Mouse (Mus musculus): ENCODE measurements around the gene Aaed1.

GRCm38 (mm10) chr13:64286321-64286720, 26.2 kb downstream of the Aaed1 start:
- no peak for TF ChIP-seq CTCF (IDR thresholded peaks at IDR 0.05; ENCODE audit: control insufficient read depth, insufficient read depth, insufficient read length)
- TF ChIP-seq MYOD1 (IDR thresholded peaks at IDR 0.05; ENCODE audit: control insufficient read depth, insufficient read length, low read depth): no peak
- no peak for TF ChIP-seq MAX (IDR thresholded peaks at IDR 0.05)
- no peak for TF ChIP-seq MYOG (IDR thresholded peaks at IDR 0.05; ENCODE audit: control insufficient read depth, extremely low read depth, insufficient read length)

Data from C2C12 (cell line).